Mouse (Mus musculus): ENCODE data around the gene Pfdn6.

- TF ChIP-seq CTCF (IDR thresholded peaks at IDR 0.05; ENCODE audit: control insufficient read depth, insufficient read depth, insufficient read length) = no peak
- TF ChIP-seq CEBPB (IDR thresholded peaks at IDR 0.05; ENCODE audit: low read depth) = no peak
- no peak for TF ChIP-seq MYOD1 (IDR thresholded peaks at IDR 0.05; ENCODE audit: control insufficient read depth, insufficient read length, low read depth)
- TF ChIP-seq MYOG (IDR thresholded peaks at IDR 0.05; ENCODE audit: control insufficient read depth, extremely low read depth, insufficient read length) = no peak
- TF ChIP-seq FOSL1 (IDR thresholded peaks at IDR 0.05; ENCODE audit: insufficient read depth, low read length, poor library complexity, severe bottlenecking) = no peak
- TF ChIP-seq USF1 (IDR thresholded peaks at IDR 0.05; ENCODE audit: low read depth) = no peak
Observed at GRCm38 (mm10) chr17:33957493-33957892, 17.4 kb upstream of the Pfdn6 start.

Measured in C2C12 (cell line).